Mouse (Mus musculus): ENCODE measurements around the gene Lpin1. TPM values are rescaled to one million over a fixed set of nuclear protein-coding genes. Genes with fewer than 3 reads are reported as not detected.

Gene Lpin1
- polyA plus RNA-seq, 1 experiment from 2014 or later: 6.8 TPM

- no peaks in the 10 kb centered on the region for H3K27me3 ChIP-seq
- no peak for DNase-seq (ENCODE audit: low read depth, low spot score)
- no peak for ATAC-seq
- ChIA-PET POLR2A (interaction anchor here (1.5 kb wide), 1 partner anchor 41 kb away, joined by 3 read pairs; no protein-coding TSS in a partner anchor), CTCF (interaction anchor here (0.9 kb wide), 1 partner anchor 57 kb away, joined by 3 read pairs; no protein-coding TSS in a partner anchor)
- TF ChIP-seq CTCF (IDR thresholded peaks at IDR 0.05): no peak
- in situ Hi-C loops (cut with MboI; ENCODE audit: low pct_unique_long_range_greater_than_20kb): no loop called here
Observed at GRCm38 (mm10) chr12:16577665-16578233, 33.0 kb downstream of the Lpin1 start.

GRCm38 (mm10) chr12:16571278-16571677 lies 39.5 kb downstream of the Lpin1 start:
- DNase-seq (ENCODE audit: low read depth, low spot score) (no peak), ATAC-seq (no peak)
- in situ Hi-C loops (cut with MboI; ENCODE audit: low pct_unique_long_range_greater_than_20kb): no loop called here
- no peak for TF ChIP-seq CTCF (IDR thresholded peaks at IDR 0.05)
- POLR2A ChIA-PET: no interaction called here
- CTCF ChIA-PET: interaction anchor here (2.0 kb wide), 1 partner anchor 63 kb away, joined by 6 read pairs; no protein-coding TSS in a partner anchor
- H3K27me3 ChIP-seq: no peaks in the 10 kb centered on the region

- in situ Hi-C loops (cut with MboI; ENCODE audit: low pct_unique_long_range_greater_than_20kb): no loop called here
- ATAC-seq (no peak), DNase-seq (ENCODE audit: low read depth, low spot score) (no peak)
- CTCF ChIA-PET: interaction anchor here (1.2 to 2.0 kb wide), 2 partner anchors 64 to 69 kb away, joined by 3 to 6 read pairs; no protein-coding TSS in a partner anchor
- no peaks in the 10 kb centered on the region for H3K27me3 ChIP-seq
- TF ChIP-seq CTCF (IDR thresholded peaks at IDR 0.05): no peak
- POLR2A ChIA-PET: no interaction called here
Observed at GRCm38 (mm10) chr12:16570371-16571060, 40.2 kb downstream of the Lpin1 start.

GRCm38 (mm10) chr12:16568936-16569650 lies 41.7 kb downstream of the Lpin1 start:
- ChIA-PET CTCF (interaction anchor here (0.7 to 2.3 kb wide), 20 partner anchors 12 to 239 kb away, joined by 3 to 13 read pairs (median 4); partner anchors contain the start of gene Lpin1), POLR2A (no interaction called here)
- in situ Hi-C loops (cut with MboI; ENCODE audit: low pct_unique_long_range_greater_than_20kb): loop anchor here (5.0 to 10.0 kb wide), 2 partner anchors 63 to 236 kb away; partner anchors contain the start of gene Greb1
- TF ChIP-seq CTCF (IDR thresholded peaks at IDR 0.05): no peak
- no peaks in the 10 kb centered on the region for H3K27me3 ChIP-seq
- DNase-seq (ENCODE audit: low read depth, low spot score) (no peak), ATAC-seq (no peak)

- ATAC-seq (no peak), DNase-seq (ENCODE audit: low read depth, low spot score) (no peak)
- CTCF ChIA-PET: interaction anchor here (0.7 to 2.3 kb wide), 20 partner anchors 13 to 239 kb away, joined by 3 to 13 read pairs (median 4); partner anchors contain the start of gene Lpin1
- in situ Hi-C loops (cut with MboI; ENCODE audit: low pct_unique_long_range_greater_than_20kb): loop anchor here (5.0 to 10.0 kb wide), 2 partner anchors 64 to 236 kb away; partner anchors contain the start of gene Greb1
- POLR2A ChIA-PET: no interaction called here
- H3K27me3 ChIP-seq: no peaks in the 10 kb centered on the region
- peak; percentile 76 for TF ChIP-seq CTCF (IDR thresholded peaks at IDR 0.05)
Observed at GRCm38 (mm10) chr12:16568496-16568895, 42.3 kb downstream of the Lpin1 start.

GRCm38 (mm10) chr12:16568090-16568489 lies 42.7 kb downstream of the Lpin1 start:
- in situ Hi-C loops (cut with MboI; ENCODE audit: low pct_unique_long_range_greater_than_20kb): loop anchor here (5.0 to 10.0 kb wide), 2 partner anchors 64 to 237 kb away; partner anchors contain the start of gene Greb1
- CTCF ChIA-PET: interaction anchor here (0.8 to 2.3 kb wide), 18 partner anchors 13 to 240 kb away, joined by 3 to 13 read pairs (median 4); no protein-coding TSS in a partner anchor
- DNase-seq (ENCODE audit: low read depth, low spot score) (no peak), ATAC-seq (no peak)
- POLR2A ChIA-PET: no interaction called here
- no peak for TF ChIP-seq CTCF (IDR thresholded peaks at IDR 0.05)
- H3K27me3 ChIP-seq: no peaks in the 10 kb centered on the region

GRCm38 (mm10) chr12:16563427-16563826 lies 47.3 kb downstream of the Lpin1 start:
- ATAC-seq (peak; percentile 57), DNase-seq (ENCODE audit: low read depth, low spot score) (no peak)
- CTCF ChIA-PET: no interaction called here
- POLR2A ChIA-PET: no interaction called here
- TF ChIP-seq CTCF (IDR thresholded peaks at IDR 0.05): peak; percentile 58
- in situ Hi-C loops (cut with MboI; ENCODE audit: low pct_unique_long_range_greater_than_20kb): loop anchor here (10.0 kb wide), 1 partner anchor 241 kb away; the partner anchor contains the start of gene Greb1
- no peaks in the 10 kb centered on the region for H3K27me3 ChIP-seq

GRCm38 (mm10) chr12:16562647-16563046 lies 48.1 kb downstream of the Lpin1 start:
- ATAC-seq: no peak
- TF ChIP-seq CTCF (IDR thresholded peaks at IDR 0.05): no peak
- CTCF ChIA-PET: no interaction called here
- POLR2A ChIA-PET: no interaction called here
- in situ Hi-C loops (cut with MboI; ENCODE audit: low pct_unique_long_range_greater_than_20kb): loop anchor here (10.0 kb wide), 1 partner anchor 242 kb away; the partner anchor contains the start of gene Greb1
- DNase-seq (ENCODE audit: low read depth, low spot score): no peak
- H3K27me3 ChIP-seq: no peaks in the 10 kb centered on the region

GRCm38 (mm10) chr12:16562181-16562580 lies 48.6 kb downstream of the Lpin1 start:
- TF ChIP-seq CTCF (IDR thresholded peaks at IDR 0.05): no peak
- CTCF ChIA-PET: no interaction called here
- DNase-seq (ENCODE audit: low read depth, low spot score) (no peak), ATAC-seq (no peak)
- POLR2A ChIA-PET: no interaction called here
- H3K27me3 ChIP-seq: no peaks in the 10 kb centered on the region
- in situ Hi-C loops (cut with MboI; ENCODE audit: low pct_unique_long_range_greater_than_20kb): loop anchor here (10.0 kb wide), 1 partner anchor 243 kb away; the partner anchor contains the start of gene Greb1

GRCm38 (mm10) chr12:16557271-16557670 lies 53.5 kb downstream of the Lpin1 start:
- H3K27me3 ChIP-seq: no peaks in the 10 kb centered on the region
- in situ Hi-C loops (cut with MboI; ENCODE audit: low pct_unique_long_range_greater_than_20kb): no loop called here
- ATAC-seq (no peak), DNase-seq (ENCODE audit: low read depth, low spot score) (no peak)
- no peak for TF ChIP-seq CTCF (IDR thresholded peaks at IDR 0.05)
- POLR2A ChIA-PET: no interaction called here
- CTCF ChIA-PET: no interaction called here

Measured in Patski (cell line).